Mouse (Mus musculus): ENCODE results near the gene Kif2a. TPM values are rescaled to one million over a fixed set of nuclear protein-coding genes. Genes with fewer than 3 reads are reported as not detected.
A peak's percentile ranks its signal among the peaks of the same experiment; 100 is the strongest.

Kif2a gene
- total and polyA plus RNA-seq, 3 experiments, result 4.3 to 37.6 (median 27.0) TPM

GRCm38 (mm10) chr13:106947583-106947982 is 74.3 kb downstream of the Kif2a start:
- TF ChIP-seq POLR2A (IDR thresholded peaks at IDR 0.05; ENCODE audit: insufficient read depth, low read depth, low read length), result no peak
- no peak for TF ChIP-seq CTCF (IDR thresholded peaks at IDR 0.05)
- no peak for TF ChIP-seq EP300 (IDR thresholded peaks at IDR 0.05; ENCODE audit: insufficient read depth, low read depth, low read length)
- no peaks in the 10 kb centered on the region for H3K27me3 ChIP-seq (ENCODE audit: control insufficient read depth, insufficient read depth, low read length)
- H3K4me3 ChIP-seq, result peak overlapping the region; percentile 98
- 2% methylated on average over 6 of the region's 6 CpGs for WGBS
- no peaks in the 10 kb centered on the region; the same call in 1 of the 2 replicates for H3K79me2 ChIP-seq (replicated peaks; ENCODE audit: control insufficient read depth, insufficient read depth, low read length)
- peak overlapping the region; percentile 86 for H3K27ac ChIP-seq
- no peak for DNase-seq
- intact Hi-C loops (cut with DNase I), result loop anchor here (2.0 to 5.0 kb wide), 2 partner anchors 75 to 155 kb away; partner anchors contain the start of gene Kif2a
- peaks cover 6% of the 10 kb centered on the region for H3K36me3 ChIP-seq (ENCODE audit: control insufficient read depth, insufficient read depth, low read length)
- H3K9ac ChIP-seq (ENCODE audit: low read depth, low read length), result peak overlapping the region; percentile 86
- peaks cover 4% of the 10 kb centered on the region for H3K4me1 ChIP-seq (ENCODE audit: control insufficient read depth, insufficient read depth, low read length)

- Histone ChIP-seq H3K4me1 (ENCODE audit: control insufficient read depth, insufficient read depth, low read length) (peaks cover 4% of the 10 kb centered on the region), H3K27me3 (ENCODE audit: control insufficient read depth, insufficient read depth, low read length) (no peaks in the 10 kb centered on the region), H3K9ac (ENCODE audit: low read depth, low read length) (peak within 1 kb of the TSS; percentile 86), H3K4me3 (peak within 1 kb of the TSS; percentile 98), H3K27ac (peak within 1 kb of the TSS; percentile 86), H3K79me2 (replicated peaks; ENCODE audit: control insufficient read depth, insufficient read depth, low read length) (no peaks in the 10 kb centered on the region; the same call in 1 of the 2 replicates), H3K36me3 (ENCODE audit: control insufficient read depth, insufficient read depth, low read length) (peaks cover 6% of the 10 kb centered on the region)
- intact Hi-C loops (cut with DNase I), result loop anchor here (2.0 to 5.0 kb wide), 2 partner anchors 76 to 155 kb away; partner anchors contain the start of gene Kif2a
- TF ChIP-seq EP300 (IDR thresholded peaks at IDR 0.05; ENCODE audit: insufficient read depth, low read depth, low read length), result 0 out of 2 replicates have a peak, but pooled peaks have one; percentile 32
- TF ChIP-seq POLR2A (IDR thresholded peaks at IDR 0.05; ENCODE audit: insufficient read depth, low read depth, low read length), result peak; percentile 77
- TF ChIP-seq CTCF (IDR thresholded peaks at IDR 0.05), result no peak
- DNase-seq, result peak; percentile 94 to 96
- under 1% methylated on average over 68 of the region's 68 CpGs for WGBS
Observed at GRCm38 (mm10) chr13:106946594-106947540, 75.1 kb downstream of the Kif2a start, which contains the start of gene Dimt1. Gene Dimt1, plus strand, starts transcription at chr13:106947127.

- Histone ChIP-seq H3K4me3 (no peak overlapping the region), H3K4me1 (ENCODE audit: control insufficient read depth, insufficient read depth, low read length) (peaks cover 4% of the 10 kb centered on the region), H3K27me3 (ENCODE audit: control insufficient read depth, insufficient read depth, low read length) (no peaks in the 10 kb centered on the region), H3K36me3 (ENCODE audit: control insufficient read depth, insufficient read depth, low read length) (peaks cover 6% of the 10 kb centered on the region), H3K9ac (ENCODE audit: low read depth, low read length) (no peak overlapping the region), H3K79me2 (replicated peaks; ENCODE audit: control insufficient read depth, insufficient read depth, low read length) (no peaks in the 10 kb centered on the region; the same call in 1 of the 2 replicates), H3K27ac (no peak overlapping the region)
- 61% methylated on average over 9 of the region's 9 CpGs for WGBS
- intact Hi-C loops (cut with DNase I), result loop anchor here (5.0 kb wide), 1 partner anchor 157 kb away; no protein-coding TSS in a partner anchor
- DNase-seq, result no peak
- no peak for TF ChIP-seq CTCF (IDR thresholded peaks at IDR 0.05)
- no peak for TF ChIP-seq POLR2A (IDR thresholded peaks at IDR 0.05; ENCODE audit: insufficient read depth, low read depth, low read length)
- TF ChIP-seq EP300 (IDR thresholded peaks at IDR 0.05; ENCODE audit: insufficient read depth, low read depth, low read length), result no peak
Observed at GRCm38 (mm10) chr13:106945518-106945917, 76.4 kb downstream of the Kif2a start.

- Histone ChIP-seq H3K79me2 (replicated peaks; ENCODE audit: control insufficient read depth, insufficient read depth, low read length) (no peaks in the 10 kb centered on the region; the same call in 1 of the 2 replicates), H3K9ac (ENCODE audit: low read depth, low read length) (no peak overlapping the region), H3K4me1 (ENCODE audit: control insufficient read depth, insufficient read depth, low read length) (peaks cover 2% of the 10 kb centered on the region), H3K27ac (no peak overlapping the region), H3K27me3 (ENCODE audit: control insufficient read depth, insufficient read depth, low read length) (no peaks in the 10 kb centered on the region), H3K4me3 (no peak overlapping the region), H3K36me3 (ENCODE audit: control insufficient read depth, insufficient read depth, low read length) (peaks cover 2% of the 10 kb centered on the region)
- intact Hi-C loops (cut with DNase I), result no loop called here
- TF ChIP-seq EP300 (IDR thresholded peaks at IDR 0.05; ENCODE audit: insufficient read depth, low read depth, low read length) (no peak), POLR2A (IDR thresholded peaks at IDR 0.05; ENCODE audit: insufficient read depth, low read depth, low read length) (no peak), CTCF (IDR thresholded peaks at IDR 0.05) (no peak)
- DNase-seq, result no peak
- 83% methylated on average over 1 of the region's 1 CpGs for WGBS
Observed at GRCm38 (mm10) chr13:106942721-106943120, 79.2 kb downstream of the Kif2a start.

GRCm38 (mm10) chr13:106941211-106941976 is 80.5 kb downstream of the Kif2a start:
- no peak overlapping the region for H3K9ac ChIP-seq (ENCODE audit: low read depth, low read length)
- TF ChIP-seq EP300 (IDR thresholded peaks at IDR 0.05; ENCODE audit: insufficient read depth, low read depth, low read length) (no peak), CTCF (IDR thresholded peaks at IDR 0.05) (peak; percentile 46)
- H3K27me3 ChIP-seq (ENCODE audit: control insufficient read depth, insufficient read depth, low read length), result no peaks in the 10 kb centered on the region
- whole genome bisulfite sequencing, result 31% methylated on average over 7 of the region's 7 CpGs
- H3K27ac ChIP-seq, result no peak overlapping the region
- intact Hi-C loops (cut with DNase I), result no loop called here
- H3K4me3 ChIP-seq, result no peak overlapping the region
- no peak for DNase-seq
- no peaks in the 10 kb centered on the region for H3K4me1 ChIP-seq (ENCODE audit: control insufficient read depth, insufficient read depth, low read length)
- H3K79me2 ChIP-seq (replicated peaks; ENCODE audit: control insufficient read depth, insufficient read depth, low read length), result no peaks in the 10 kb centered on the region
- no peaks in the 10 kb centered on the region for H3K36me3 ChIP-seq (ENCODE audit: control insufficient read depth, insufficient read depth, low read length)
